Mouse (Mus musculus): ENCODE results near the gene Cdh23. TPM values are rescaled to one million over a fixed set of nuclear protein-coding genes. Genes with fewer than 3 reads are reported as not detected.

Gene Cdh23
- polyA plus RNA-seq, 1 experiment from 2014 or later: 2.0 TPM

DNA sequence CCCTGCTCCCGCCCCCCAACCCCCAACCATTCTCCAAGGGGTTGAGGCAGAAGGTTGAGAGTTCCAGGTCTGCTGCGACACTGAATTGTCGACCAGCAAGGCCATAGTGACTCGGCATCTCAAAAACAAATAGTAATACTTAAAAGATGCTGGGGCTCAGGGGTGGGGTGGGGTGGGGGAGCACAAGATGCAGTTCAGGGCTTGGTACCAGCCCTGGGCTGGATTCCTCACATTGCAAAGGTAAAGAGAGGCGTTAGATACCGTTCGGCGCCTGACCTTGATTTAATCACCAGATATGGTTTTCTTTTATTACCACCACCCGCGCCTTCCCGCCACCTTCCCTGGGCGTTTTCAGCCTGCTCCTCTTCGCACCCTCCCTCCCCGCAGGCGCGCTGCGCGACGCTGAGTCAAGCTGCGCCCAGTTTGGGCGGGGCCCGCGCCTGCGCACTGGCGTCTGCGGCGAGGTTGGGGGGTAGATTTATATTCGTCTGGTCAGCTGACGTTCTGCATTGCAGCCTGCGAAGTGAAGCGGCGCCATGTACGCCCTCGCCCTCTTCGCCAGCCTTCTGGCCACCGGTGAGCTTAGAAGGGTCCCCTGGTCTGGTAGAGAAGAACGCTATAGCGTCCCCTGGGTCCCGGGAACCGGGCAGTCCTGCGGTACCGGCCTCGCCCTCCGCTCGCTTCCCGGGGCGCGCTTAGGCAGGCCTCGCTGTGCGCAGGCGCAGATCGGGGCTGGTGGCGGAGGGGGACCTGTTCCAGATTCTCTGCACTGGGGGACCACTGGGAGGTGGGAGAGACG lies 418.9 kb downstream of the Cdh23 start, which contains the start of gene Psap:
Gene Psap (plus strand): TSS at position 421 of the 799 bp plus-strand sequence.
- Histone ChIP-seq H3K27me3 (no peaks in the 10 kb centered on the region), H3K27ac (peak within 1 kb of the TSS; percentile 96), H3K9me3 (no peaks in the 10 kb centered on the region), H3K36me3 (no peaks in the 10 kb centered on the region), H3K4me2 (peak within 1 kb of the TSS; percentile 79), H3K4me1 (replicated peaks) (peaks cover 44% of the 10 kb centered on the region), H3K4me3 (peak within 1 kb of the TSS; percentile 79), H3K9ac (peak within 1 kb of the TSS; percentile 92)
- WGBS: 2% methylated on average over 54 of the region's 54 CpGs
- peak; percentile 92 for ATAC-seq (ENCODE audit: low FRiP score)

DNA sequence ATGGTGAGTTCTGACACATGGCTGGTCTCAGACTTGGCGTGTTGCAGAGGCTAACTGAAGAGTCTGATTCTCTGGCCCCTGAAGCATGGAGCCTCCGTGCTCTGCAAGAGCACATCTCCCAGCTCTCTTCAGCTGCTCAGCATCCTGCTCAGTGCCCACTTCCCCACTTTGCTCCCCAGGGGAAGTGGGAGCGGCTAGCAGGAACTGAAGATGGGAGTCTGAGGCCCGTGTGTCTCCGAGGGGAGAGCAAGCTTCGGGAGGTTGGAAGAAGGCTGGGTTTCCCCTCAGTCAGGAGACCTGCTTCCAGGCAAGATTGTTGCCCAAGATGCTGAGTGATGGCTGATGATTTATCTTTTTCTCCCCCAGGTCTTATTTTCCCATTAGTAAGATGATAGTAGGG lies 422.9 kb downstream of the Cdh23 start:
- Histone ChIP-seq H3K9me3 (no peaks in the 10 kb centered on the region), H3K4me1 (replicated peaks) (peaks cover 4% of the 10 kb centered on the region), H3K36me3 (no peaks in the 10 kb centered on the region), H3K4me2 (no peak overlapping the region), H3K9ac (no peak overlapping the region), H3K27me3 (no peaks in the 10 kb centered on the region), H3K4me3 (no peak overlapping the region), H3K27ac (no peak overlapping the region)
- ATAC-seq (ENCODE audit: low FRiP score): no peak
- 79% methylated on average over 6 of the region's 6 CpGs for WGBS

GRCm38 (mm10) chr10:60272241-60272640 lies 424.0 kb downstream of the Cdh23 start:
- Histone ChIP-seq H3K4me2 (no peak overlapping the region), H3K27me3 (no peaks in the 10 kb centered on the region), H3K4me1 (replicated peaks) (no peaks in the 10 kb centered on the region; the same call in 1 of the 2 replicates), H3K27ac (no peak overlapping the region), H3K36me3 (no peaks in the 10 kb centered on the region), H3K9me3 (no peaks in the 10 kb centered on the region), H3K9ac (no peak overlapping the region), H3K4me3 (no peak overlapping the region)
- 74% methylated on average over 6 of the region's 6 CpGs for WGBS
- ATAC-seq (ENCODE audit: low FRiP score): no peak

DNA sequence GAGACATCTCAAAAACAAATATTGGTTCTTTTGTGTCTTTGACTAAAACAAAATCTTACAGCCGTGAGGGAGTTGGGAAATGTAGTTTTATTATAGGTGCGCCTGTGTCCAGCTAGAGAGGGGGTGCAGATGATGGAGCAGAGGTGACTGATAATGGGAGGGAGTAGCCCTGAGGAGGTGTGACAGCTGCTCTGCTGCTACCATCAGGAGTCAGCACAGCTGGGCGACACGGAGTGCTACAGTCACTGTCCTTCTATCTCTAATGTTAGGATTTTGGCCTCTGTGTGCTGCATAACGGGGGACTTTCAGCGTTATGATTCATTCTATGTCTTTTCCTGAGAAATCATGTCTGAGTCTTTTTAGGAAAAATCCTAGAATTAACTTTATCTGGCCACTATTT lies 425.3 kb downstream of the Cdh23 start:
- Histone ChIP-seq H3K9ac (no peak overlapping the region), H3K27ac (no peak overlapping the region), H3K27me3 (no peaks in the 10 kb centered on the region), H3K4me3 (no peak overlapping the region), H3K36me3 (no peaks in the 10 kb centered on the region), H3K4me2 (no peak overlapping the region), H3K9me3 (no peaks in the 10 kb centered on the region), H3K4me1 (replicated peaks) (no peaks in the 10 kb centered on the region)
- ATAC-seq (ENCODE audit: low FRiP score): no peak
- 78% methylated on average over 6 of the region's 6 CpGs for WGBS

DNA sequence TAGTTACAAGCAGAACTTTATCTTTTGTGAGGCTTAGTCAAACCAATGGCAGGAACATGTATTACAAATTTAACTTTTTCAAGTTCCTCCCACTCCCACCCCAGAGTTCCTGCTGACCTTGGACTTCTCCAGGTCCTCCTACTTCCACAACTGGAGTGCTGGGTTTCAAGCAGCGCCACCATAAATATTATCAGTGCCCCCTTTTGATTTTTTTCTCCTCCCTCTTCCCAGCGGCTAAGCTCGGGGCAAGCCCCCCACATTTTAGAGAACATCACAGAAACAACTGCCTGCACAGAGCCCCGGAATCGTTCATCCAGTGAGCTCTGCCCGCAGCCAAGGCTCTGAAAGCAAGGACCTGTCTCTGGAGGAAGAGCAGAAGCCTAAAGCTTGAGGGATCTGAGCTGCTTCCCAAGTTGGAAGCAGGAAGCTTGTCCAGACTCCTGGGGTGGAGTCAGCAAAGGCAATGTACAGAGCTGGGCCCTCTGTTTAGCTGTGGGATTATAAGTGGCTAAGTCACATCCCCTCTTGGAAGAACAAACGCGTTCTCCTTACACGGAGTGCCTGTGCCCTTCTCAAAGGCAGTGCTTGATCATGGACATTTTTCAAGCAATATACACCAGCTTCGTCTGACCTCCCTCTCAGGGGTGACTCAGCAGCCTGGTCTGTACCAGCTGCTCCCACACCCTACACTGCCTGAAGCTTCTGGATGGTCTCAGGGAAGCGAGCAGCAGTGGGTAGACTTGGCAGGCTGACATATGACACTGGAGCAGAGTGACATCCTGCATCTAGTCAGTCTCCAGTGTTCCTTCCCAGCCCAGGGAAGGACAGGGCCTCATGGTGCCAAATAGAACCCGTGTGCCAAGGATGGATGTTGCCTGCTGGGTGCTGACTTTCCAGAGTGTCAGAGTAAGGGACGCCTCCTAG lies 426.9 kb downstream of the Cdh23 start:
- no peak for ATAC-seq (ENCODE audit: low FRiP score)
- Histone ChIP-seq H3K9me3 (no peaks in the 10 kb centered on the region), H3K27me3 (no peaks in the 10 kb centered on the region), H3K4me1 (replicated peaks) (no peaks in the 10 kb centered on the region), H3K36me3 (no peaks in the 10 kb centered on the region), H3K4me3 (no peak overlapping the region), H3K9ac (no peak overlapping the region), H3K4me2 (no peak overlapping the region), H3K27ac (no peak overlapping the region)
- WGBS: 76% methylated on average over 13 of the region's 13 CpGs

GRCm38 (mm10) chr10:60268738-60269137 lies 427.6 kb downstream of the Cdh23 start:
- Histone ChIP-seq H3K27ac (no peak overlapping the region), H3K4me3 (no peak overlapping the region), H3K4me2 (no peak overlapping the region), H3K27me3 (no peaks in the 10 kb centered on the region), H3K4me1 (replicated peaks) (no peaks in the 10 kb centered on the region), H3K36me3 (no peaks in the 10 kb centered on the region), H3K9ac (no peak overlapping the region), H3K9me3 (no peaks in the 10 kb centered on the region)
- ATAC-seq (ENCODE audit: low FRiP score): no peak
- 85% methylated on average over 11 of the region's 11 CpGs for whole genome bisulfite sequencing

- Histone ChIP-seq H3K36me3 (no peaks in the 10 kb centered on the region), H3K4me1 (replicated peaks) (peaks cover 12% of the 10 kb centered on the region; the same call in 1 of the 2 replicates), H3K9ac (no peak overlapping the region), H3K27ac (no peak overlapping the region), H3K4me2 (no peak overlapping the region), H3K4me3 (no peak overlapping the region), H3K27me3 (no peaks in the 10 kb centered on the region), H3K9me3 (no peaks in the 10 kb centered on the region)
- no peak for ATAC-seq (ENCODE audit: low FRiP score)
- WGBS: 91% methylated on average over 8 of the region's 8 CpGs
Observed at GRCm38 (mm10) chr10:60266842-60267401, 429.4 kb downstream of the Cdh23 start.

- H3K9me3 ChIP-seq: no peaks in the 10 kb centered on the region
- WGBS: 80% methylated on average over 10 of the region's 10 CpGs
- no peak overlapping the region for H3K4me3 ChIP-seq
- no peak overlapping the region for H3K4me2 ChIP-seq
- H3K9ac ChIP-seq: no peak overlapping the region
- H3K27me3 ChIP-seq: no peaks in the 10 kb centered on the region
- no peak for ATAC-seq (ENCODE audit: low FRiP score)
- peaks cover 13% of the 10 kb centered on the region; the same call in 1 of the 2 replicates for H3K4me1 ChIP-seq (replicated peaks)
- H3K27ac ChIP-seq: no peak overlapping the region
- no peaks in the 10 kb centered on the region for H3K36me3 ChIP-seq
Observed at GRCm38 (mm10) chr10:60265252-60265651, 431.0 kb downstream of the Cdh23 start.

DNA sequence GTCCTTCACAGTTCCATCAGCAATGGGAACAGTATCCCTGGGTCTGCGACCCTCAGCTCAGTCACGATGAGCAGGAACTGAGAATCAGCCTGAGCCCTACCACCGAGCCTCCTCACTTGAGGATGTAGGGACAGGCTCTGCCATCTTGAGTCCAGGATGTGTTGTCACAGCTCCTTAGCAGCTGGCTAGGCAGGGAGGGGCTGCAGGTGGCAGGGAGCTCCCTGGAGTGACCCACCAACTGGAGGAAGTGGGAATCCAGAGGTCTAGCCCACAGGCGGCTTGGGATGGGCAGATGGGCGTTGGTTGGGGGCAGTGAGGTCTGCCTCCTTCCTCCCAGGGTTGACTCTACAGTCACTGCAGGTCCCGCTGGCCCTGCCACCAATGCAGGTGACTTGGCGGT lies 432.9 kb downstream of the Cdh23 start:
- 86% methylated on average over 7 of the region's 7 CpGs for WGBS
- H3K9me3 ChIP-seq: no peaks in the 10 kb centered on the region
- H3K36me3 ChIP-seq: no peaks in the 10 kb centered on the region
- peaks cover 13% of the 10 kb centered on the region; the same call in 1 of the 2 replicates for H3K4me1 ChIP-seq (replicated peaks)
- H3K27ac ChIP-seq: no peak overlapping the region
- H3K27me3 ChIP-seq: no peaks in the 10 kb centered on the region
- no peak overlapping the region for H3K9ac ChIP-seq
- 0 out of 2 replicates have a peak, but pooled peaks have one; percentile 23 for ATAC-seq (ENCODE audit: low FRiP score)
- H3K4me2 ChIP-seq: no peak overlapping the region
- H3K4me3 ChIP-seq: no peak overlapping the region

GRCm38 (mm10) chr10:60262386-60262785 lies 433.9 kb downstream of the Cdh23 start:
- Histone ChIP-seq H3K9me3 (no peaks in the 10 kb centered on the region), H3K9ac (no peak overlapping the region), H3K36me3 (no peaks in the 10 kb centered on the region), H3K27ac (peak overlapping the region; percentile 78), H3K4me3 (no peak overlapping the region), H3K4me1 (replicated peaks) (peaks cover 13% of the 10 kb centered on the region; the same call in 1 of the 2 replicates), H3K27me3 (no peaks in the 10 kb centered on the region), H3K4me2 (no peak overlapping the region)
- peak; percentile 85 for ATAC-seq (ENCODE audit: low FRiP score)
- 36% methylated on average over 3 of the region's 3 CpGs for WGBS

DNA sequence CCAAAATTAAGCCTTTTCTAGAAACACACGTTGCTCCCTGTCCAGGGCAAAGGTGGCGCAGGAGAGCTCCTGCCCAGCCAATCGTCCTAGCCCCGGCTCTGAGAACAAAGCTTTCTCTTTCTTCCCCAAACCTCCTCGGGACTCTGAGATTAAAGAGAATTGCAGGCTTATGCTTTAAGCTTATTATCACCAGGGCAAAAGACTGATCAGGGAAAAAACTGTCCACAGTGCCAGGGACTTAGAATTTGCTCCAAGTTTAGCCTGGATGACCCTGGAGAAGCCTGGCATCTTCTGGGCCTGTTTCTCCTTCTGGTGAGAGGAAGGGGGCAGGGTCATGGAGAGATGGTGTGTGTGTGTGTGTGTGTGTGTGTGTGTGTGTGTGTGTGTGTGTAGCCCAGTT lies 434.8 kb downstream of the Cdh23 start:
- no peak overlapping the region for H3K4me2 ChIP-seq
- no peaks in the 10 kb centered on the region for H3K27me3 ChIP-seq
- H3K9ac ChIP-seq: no peak overlapping the region
- H3K9me3 ChIP-seq: no peaks in the 10 kb centered on the region
- peaks cover 13% of the 10 kb centered on the region; the same call in 1 of the 2 replicates for H3K4me1 ChIP-seq (replicated peaks)
- H3K27ac ChIP-seq: no peak overlapping the region
- ATAC-seq (ENCODE audit: low FRiP score): no peak
- H3K4me3 ChIP-seq: no peak overlapping the region
- no peaks in the 10 kb centered on the region for H3K36me3 ChIP-seq
- WGBS: 44% methylated on average over 5 of the region's 5 CpGs
